14 mouse cellular contexts compared by ENCODE assay signal in the genomic region with DNA sequence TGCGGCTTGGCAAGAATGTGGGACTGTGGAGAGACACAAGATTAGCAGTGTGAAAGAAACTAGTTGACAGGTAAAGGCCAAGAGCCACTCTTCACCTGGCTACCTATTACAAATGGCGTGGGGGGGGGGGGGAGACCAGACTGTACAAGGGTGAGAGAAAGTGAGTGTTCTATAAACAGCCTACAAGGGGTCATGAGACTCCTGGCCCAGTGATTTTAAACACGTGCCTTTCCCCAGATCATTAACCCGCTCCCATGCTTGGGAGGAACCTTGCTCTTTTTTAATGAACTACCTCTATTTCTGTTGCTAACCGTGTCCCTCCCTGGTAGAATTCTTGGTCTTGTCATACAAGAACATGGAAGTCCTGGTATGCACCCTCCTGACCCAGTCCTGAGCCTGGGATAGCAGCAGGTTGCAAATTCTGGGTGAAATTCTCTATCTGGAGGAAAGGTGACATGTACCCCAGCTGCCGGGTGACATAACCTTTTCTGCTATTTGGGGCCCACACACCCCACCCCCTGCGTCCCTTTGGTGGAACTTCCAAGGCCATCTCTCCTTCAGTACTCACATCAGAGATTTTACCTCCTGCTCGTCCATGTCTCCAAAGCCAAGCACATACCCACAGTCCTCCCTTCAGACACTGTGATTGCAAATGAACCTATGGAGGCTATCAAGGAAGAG.
DNase-seq lines count a peak whose midpoint lies in the region; ATAC-seq and TF ChIP-seq lines count a peak whose summit lies in the region.
"Had no signal": no experiment of that assay in that cellular context is flagged by ENCODE, and none has a peak within 500 bp of the region (broad histone marks: within the 10 kb centered on the region; RNA-seq: fewer than 3 reads in every experiment).

No protein-coding gene starts in this region.

- H3K36me3 ChIP-seq in liver, embryonic 11.5 days (ENCODE audit: control insufficient read depth, insufficient read depth, low read length), result no peaks in the 10 kb centered on the region
- no peaks in the 10 kb centered on the region for H3K36me3 ChIP-seq in liver, postnatal 0 days (replicated peaks; ENCODE audit: insufficient read depth, low read length)
- H3K36me3 ChIP-seq in kidney, embryonic 14.5 days (ENCODE audit: control insufficient read depth, insufficient read depth, low read length), result no peaks in the 10 kb centered on the region
- H3K36me3 ChIP-seq: embryonic facial prominence, embryonic 10.5 days; midbrain, embryonic 12.5 days; stomach, embryonic 15.5 days had no signal

- no peak overlapping the region for H3K9ac ChIP-seq in liver, embryonic 11.5 days (ENCODE audit: low read depth, low read length)
- no peak overlapping the region for H3K9ac ChIP-seq in liver, postnatal 0 days (replicated peaks)
- H3K9ac ChIP-seq in kidney, embryonic 14.5 days (ENCODE audit: low read depth, low read length), result no peak overlapping the region
- H3K9ac ChIP-seq: midbrain, embryonic 12.5 days; stomach, embryonic 15.5 days had no signal

- H3K4me3 ChIP-seq in liver, embryonic 11.5 days (ENCODE audit: low read depth, low read length), result no peak overlapping the region
- no peak overlapping the region for H3K4me3 ChIP-seq in liver, postnatal 0 days (ENCODE audit: low read depth, low read length)
- no peak overlapping the region for H3K4me3 ChIP-seq in kidney, embryonic 14.5 days (ENCODE audit: low read length)
- H3K4me3 ChIP-seq: embryonic facial prominence, embryonic 10.5 days; left cerebral cortex, adult 2 months; midbrain, embryonic 12.5 days; stomach, embryonic 15.5 days had no signal

- WGBS in liver, embryonic 11.5 days, result 79% methylated on average over 8 of the region's 8 CpGs
- WGBS in liver, postnatal 0 days (ENCODE audit: insufficient replicate concordance), result 74% methylated on average over 8 of the region's 8 CpGs
- 73% methylated on average over 8 of the region's 8 CpGs for WGBS in kidney, embryonic 14.5 days

- H3K4me1 ChIP-seq in liver, embryonic 11.5 days (replicated peaks; ENCODE audit: control insufficient read depth, insufficient read depth, low read length), result no peaks in the 10 kb centered on the region
- H3K4me1 ChIP-seq in liver, postnatal 0 days (ENCODE audit: insufficient read depth), result peaks cover under 1% of the 10 kb centered on the region; the same call in 1 of the 2 replicates
- no peaks in the 10 kb centered on the region for H3K4me1 ChIP-seq in kidney, embryonic 14.5 days (ENCODE audit: control insufficient read depth, insufficient read depth, low read length)
- H3K4me1 ChIP-seq: embryonic facial prominence, embryonic 10.5 days; midbrain, embryonic 12.5 days; stomach, embryonic 15.5 days had no signal

- no peaks in the 10 kb centered on the region for H3K9me3 ChIP-seq in liver, embryonic 11.5 days (ENCODE audit: control insufficient read depth, low read length)
- no peaks in the 10 kb centered on the region for H3K9me3 ChIP-seq in liver, postnatal 0 days (ENCODE audit: low read length)
- H3K9me3 ChIP-seq in kidney, embryonic 14.5 days (ENCODE audit: control insufficient read depth, low read length), result no peaks in the 10 kb centered on the region
- H3K9me3 ChIP-seq: embryonic facial prominence, embryonic 10.5 days; midbrain, embryonic 12.5 days; stomach, embryonic 15.5 days had no signal

- no peak for ATAC-seq in liver, embryonic 11.5 days (replicated peaks; ENCODE audit: low FRiP score)
- no peak for ATAC-seq in liver, postnatal 0 days
- peak; percentile 43; the same call in 1 of the 2 replicates for ATAC-seq in kidney, embryonic 14.5 days (ENCODE audit: low FRiP score, low TSS enrichment)
- no peak for ATAC-seq in megakaryocyte-erythroid progenitor cell, adult 5-6 weeks (replicated peaks; ENCODE audit: low FRiP score, low TSS enrichment, poor library complexity, severe bottlenecking)
- ATAC-seq: forebrain, embryonic 16.5 days; hindbrain, embryonic 16.5 days; intestine, postnatal 0 days had no signal

- TF ChIP-seq EP300 in liver, postnatal 0 days (IDR thresholded peaks at IDR 0.05; ENCODE audit: low read depth), result no peak

- H3K4me2 ChIP-seq in liver, embryonic 11.5 days, result no peak overlapping the region
- H3K4me2 ChIP-seq in liver, postnatal 0 days (ENCODE audit: low read depth, low read length), result no peak overlapping the region
- no peak overlapping the region for H3K4me2 ChIP-seq in kidney, embryonic 14.5 days (replicated peaks; ENCODE audit: low read depth, low read length)
- H3K4me2 ChIP-seq: midbrain, embryonic 12.5 days; stomach, embryonic 15.5 days had no signal

- DNase-seq in liver, embryonic 11.5 days (ENCODE audit: low spot score), result peak; percentile 6
- no peak for DNase-seq in liver, postnatal 0 days
- peak; percentile 67 to 84 for DNase-seq in kidney, postnatal 25 days
- no peak for DNase-seq in cerebellum, postnatal 14 days
- no peak for DNase-seq in lung, adult 18-20 months

- no peak overlapping the region for H3K27ac ChIP-seq in liver, embryonic 11.5 days (ENCODE audit: low read depth, low read length)
- H3K27ac ChIP-seq in liver, postnatal 0 days (ENCODE audit: low read depth), result no peak overlapping the region
- no peak overlapping the region for H3K27ac ChIP-seq in kidney, embryonic 14.5 days (ENCODE audit: low read depth, low read length)
- H3K27ac ChIP-seq: embryonic facial prominence, embryonic 10.5 days; left cerebral cortex, adult 2 months; midbrain, embryonic 12.5 days; stomach, embryonic 15.5 days had no signal

- no peaks in the 10 kb centered on the region for H3K27me3 ChIP-seq in liver, embryonic 11.5 days (replicated peaks; ENCODE audit: control insufficient read depth, insufficient read depth, low read length)
- H3K27me3 ChIP-seq in liver, postnatal 0 days (ENCODE audit: insufficient read depth, low read length), result no peaks in the 10 kb centered on the region
- H3K27me3 ChIP-seq in kidney, embryonic 14.5 days (ENCODE audit: control insufficient read depth, insufficient read depth, low read length), result no peaks in the 10 kb centered on the region
- H3K27me3 ChIP-seq: midbrain, embryonic 12.5 days; stomach, embryonic 15.5 days had no signal

- TF ChIP-seq CTCF in liver, postnatal 0 days (IDR thresholded peaks at IDR 0.05; ENCODE audit: low read depth), result no peak

Comparison
In these comparisons a context has a peak if more than half of its experiments do, and no peak if none do; other contexts are left out.
1. DNase-seq: peak in liver, embryonic 11.5 days (single experiment) and kidney, postnatal 25 days (2 of 2); none in liver, postnatal 0 days (single experiment), cerebellum, postnatal 14 days (0 of 2) and lung, adult 18-20 months (0 of 2).